Mouse (Mus musculus): ENCODE measurements at regions not wholly inside any gene's neighbourhood (a gene's known extent, or its start where the extent isn't known, plus 50 kb on each side); places are given as distances from the start of the nearest gene placed in this dataset.

- H3K27me3 ChIP-seq (ENCODE audit: control insufficient read depth, insufficient read depth, insufficient read length) = no peaks in the 10 kb centered on the region
- no peaks in the 10 kb centered on the region for H3K79me3 ChIP-seq (ENCODE audit: low read depth)
- TF ChIP-seq FOSL1 (IDR thresholded peaks at IDR 0.05; ENCODE audit: insufficient read depth, low read length, poor library complexity, severe bottlenecking) (no peak), MAX (IDR thresholded peaks at IDR 0.05) (no peak), USF1 (IDR thresholded peaks at IDR 0.05; ENCODE audit: low read depth) (no peak), MYOD1 (IDR thresholded peaks at IDR 0.05; ENCODE audit: control insufficient read depth, insufficient read length, low read depth) (no peak), CEBPB (IDR thresholded peaks at IDR 0.05; ENCODE audit: low read depth) (no peak), MYOG (IDR thresholded peaks at IDR 0.05; ENCODE audit: control insufficient read depth, extremely low read depth, insufficient read length) (no peak), CTCF (IDR thresholded peaks at IDR 0.05; ENCODE audit: control insufficient read depth, insufficient read depth, insufficient read length) (no peak)
- H3K79me2 ChIP-seq (ENCODE audit: control insufficient read depth, insufficient read depth) = no peaks in the 10 kb centered on the region
- no peak overlapping the region for H3K4me3 ChIP-seq (ENCODE audit: insufficient read depth, poor library complexity, severe bottlenecking)
- H3K36me3 ChIP-seq (ENCODE audit: control insufficient read depth, insufficient read depth) = no peaks in the 10 kb centered on the region
- H3ac ChIP-seq (ENCODE audit: control insufficient read depth, insufficient read length, low read depth) = no peak overlapping the region
Measured at GRCm38 (mm10) chr3:126011269-126011668, 72.8 kb upstream of the Ugt8a start.

GRCm38 (mm10) chr3:126016166-126016565 is 77.7 kb upstream of the Ugt8a start:
- Histone ChIP-seq H3K27me3 (ENCODE audit: control insufficient read depth, insufficient read depth, insufficient read length) (no peaks in the 10 kb centered on the region), H3ac (ENCODE audit: control insufficient read depth, insufficient read length, low read depth) (no peak overlapping the region), H3K79me2 (ENCODE audit: control insufficient read depth, insufficient read depth) (no peaks in the 10 kb centered on the region), H3K4me3 (ENCODE audit: insufficient read depth, poor library complexity, severe bottlenecking) (no peak overlapping the region), H3K36me3 (ENCODE audit: control insufficient read depth, insufficient read depth) (no peaks in the 10 kb centered on the region), H3K79me3 (ENCODE audit: low read depth) (no peaks in the 10 kb centered on the region)
- no peak for TF ChIP-seq MAX (IDR thresholded peaks at IDR 0.05)
- TF ChIP-seq MYOD1 (IDR thresholded peaks at IDR 0.05; ENCODE audit: control insufficient read depth, insufficient read length, low read depth) = no peak

- TF ChIP-seq CTCF (IDR thresholded peaks at IDR 0.05; ENCODE audit: control insufficient read depth, insufficient read depth, insufficient read length) (no peak), MAX (IDR thresholded peaks at IDR 0.05) (no peak), FOSL1 (IDR thresholded peaks at IDR 0.05; ENCODE audit: insufficient read depth, low read length, poor library complexity, severe bottlenecking) (no peak), MYOG (IDR thresholded peaks at IDR 0.05; ENCODE audit: control insufficient read depth, extremely low read depth, insufficient read length) (no peak), MYOD1 (IDR thresholded peaks at IDR 0.05; ENCODE audit: control insufficient read depth, insufficient read length, low read depth) (no peak), CEBPB (IDR thresholded peaks at IDR 0.05; ENCODE audit: low read depth) (no peak), USF1 (IDR thresholded peaks at IDR 0.05; ENCODE audit: low read depth) (no peak)
- Histone ChIP-seq H3K79me3 (ENCODE audit: low read depth) (no peaks in the 10 kb centered on the region), H3K27me3 (ENCODE audit: control insufficient read depth, insufficient read depth, insufficient read length) (no peaks in the 10 kb centered on the region), H3K36me3 (ENCODE audit: control insufficient read depth, insufficient read depth) (no peaks in the 10 kb centered on the region), H3ac (ENCODE audit: control insufficient read depth, insufficient read length, low read depth) (no peak overlapping the region), H3K79me2 (ENCODE audit: control insufficient read depth, insufficient read depth) (no peaks in the 10 kb centered on the region), H3K4me3 (ENCODE audit: insufficient read depth, poor library complexity, severe bottlenecking) (no peak overlapping the region)
Measured at GRCm38 (mm10) chr3:126044327-126044726, 105.9 kb upstream of the Ugt8a start.

DNA sequence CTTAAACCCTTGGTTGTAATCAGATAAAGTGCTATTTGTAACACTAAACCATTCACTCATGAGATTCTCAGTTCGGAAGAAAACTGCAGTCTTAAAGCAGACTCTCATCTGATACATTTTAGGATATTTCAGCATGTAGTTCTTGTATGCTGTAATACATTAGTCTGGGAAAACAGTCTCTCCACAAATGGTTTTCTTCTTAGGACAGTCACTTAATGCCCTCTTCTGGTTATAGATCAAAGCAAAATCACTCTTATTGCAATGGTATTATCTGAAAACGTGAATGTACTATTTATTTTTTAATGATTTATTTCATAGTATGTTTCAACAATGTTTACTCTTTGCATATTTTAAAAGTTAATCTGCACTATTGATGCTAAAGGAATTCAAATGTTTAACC is 106.4 kb upstream of the Ugt8a start:
- Histone ChIP-seq H3K79me3 (ENCODE audit: low read depth) (no peaks in the 10 kb centered on the region), H3K4me3 (ENCODE audit: insufficient read depth, poor library complexity, severe bottlenecking) (no peak overlapping the region), H3K79me2 (ENCODE audit: control insufficient read depth, insufficient read depth) (no peaks in the 10 kb centered on the region), H3K27me3 (ENCODE audit: control insufficient read depth, insufficient read depth, insufficient read length) (no peaks in the 10 kb centered on the region), H3ac (ENCODE audit: control insufficient read depth, insufficient read length, low read depth) (no peak overlapping the region), H3K36me3 (ENCODE audit: control insufficient read depth, insufficient read depth) (no peaks in the 10 kb centered on the region)
- TF ChIP-seq MAX (IDR thresholded peaks at IDR 0.05) (no peak), CTCF (IDR thresholded peaks at IDR 0.05; ENCODE audit: control insufficient read depth, insufficient read depth, insufficient read length) (no peak), MYOG (IDR thresholded peaks at IDR 0.05; ENCODE audit: control insufficient read depth, extremely low read depth, insufficient read length) (no peak), CEBPB (IDR thresholded peaks at IDR 0.05; ENCODE audit: low read depth) (no peak), MYOD1 (IDR thresholded peaks at IDR 0.05; ENCODE audit: control insufficient read depth, insufficient read length, low read depth) (no peak), USF1 (IDR thresholded peaks at IDR 0.05; ENCODE audit: low read depth) (no peak), FOSL1 (IDR thresholded peaks at IDR 0.05; ENCODE audit: insufficient read depth, low read length, poor library complexity, severe bottlenecking) (no peak)

DNA sequence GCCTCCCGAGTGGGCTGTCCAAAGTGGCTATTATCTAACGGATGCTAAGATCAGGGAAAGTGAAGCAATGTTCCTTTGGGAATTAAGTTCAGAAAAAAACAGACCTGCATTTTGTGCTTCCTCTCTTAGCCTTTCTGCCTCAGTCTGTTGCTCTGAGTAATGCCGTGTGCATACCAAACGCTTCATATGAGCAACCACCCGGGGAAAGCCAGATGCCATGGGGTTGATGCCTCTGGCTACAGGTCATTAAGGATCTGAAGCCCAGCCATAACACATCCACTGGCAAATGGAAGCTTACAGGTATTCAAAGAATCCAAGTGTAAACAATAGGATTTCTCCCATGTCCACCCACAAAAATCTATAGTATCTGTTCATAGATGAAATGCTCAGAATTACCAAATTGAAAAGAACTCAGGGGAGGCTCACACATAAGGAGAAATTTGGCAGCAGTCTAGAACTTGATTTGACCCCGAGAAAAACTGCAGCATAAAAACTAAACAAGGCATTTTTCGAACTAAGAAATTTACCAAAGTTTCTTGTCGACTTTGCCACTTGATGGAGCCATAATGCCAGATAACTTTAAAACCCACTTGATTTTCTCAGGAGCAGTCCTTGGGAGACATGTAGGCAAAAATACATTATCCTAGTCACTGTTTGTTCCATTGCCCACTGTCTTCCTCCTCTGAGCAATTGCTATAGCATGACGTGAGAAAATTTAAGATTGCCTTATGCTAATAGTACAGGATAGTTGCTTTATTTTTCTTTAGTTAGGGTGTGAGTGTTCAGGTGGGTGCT is 107.8 kb upstream of the Ugt8a start:
- Histone ChIP-seq H3K79me2 (ENCODE audit: control insufficient read depth, insufficient read depth) (no peaks in the 10 kb centered on the region), H3K4me3 (ENCODE audit: insufficient read depth, poor library complexity, severe bottlenecking) (no peak overlapping the region), H3K36me3 (ENCODE audit: control insufficient read depth, insufficient read depth) (no peaks in the 10 kb centered on the region), H3ac (ENCODE audit: control insufficient read depth, insufficient read length, low read depth) (no peak overlapping the region), H3K79me3 (ENCODE audit: low read depth) (no peaks in the 10 kb centered on the region), H3K27me3 (ENCODE audit: control insufficient read depth, insufficient read depth, insufficient read length) (no peaks in the 10 kb centered on the region)
- TF ChIP-seq MYOD1 (IDR thresholded peaks at IDR 0.05; ENCODE audit: control insufficient read depth, insufficient read length, low read depth) (no peak), CTCF (IDR thresholded peaks at IDR 0.05; ENCODE audit: control insufficient read depth, insufficient read depth, insufficient read length) (no peak), CEBPB (IDR thresholded peaks at IDR 0.05; ENCODE audit: low read depth) (peak; percentile 63), MAX (IDR thresholded peaks at IDR 0.05) (peak; percentile 19)

GRCm38 (mm10) chr3:126058585-126058984 is 120.2 kb upstream of the Ugt8a start:
- no peak overlapping the region for H3K4me3 ChIP-seq (ENCODE audit: insufficient read depth, poor library complexity, severe bottlenecking)
- TF ChIP-seq USF1 (IDR thresholded peaks at IDR 0.05; ENCODE audit: low read depth) = no peak
- no peak for TF ChIP-seq MYOD1 (IDR thresholded peaks at IDR 0.05; ENCODE audit: control insufficient read depth, insufficient read length, low read depth)
- TF ChIP-seq CTCF (IDR thresholded peaks at IDR 0.05; ENCODE audit: control insufficient read depth, insufficient read depth, insufficient read length) = no peak
- no peaks in the 10 kb centered on the region for H3K27me3 ChIP-seq (ENCODE audit: control insufficient read depth, insufficient read depth, insufficient read length)
- H3K79me3 ChIP-seq (ENCODE audit: low read depth) = no peaks in the 10 kb centered on the region
- no peaks in the 10 kb centered on the region for H3K79me2 ChIP-seq (ENCODE audit: control insufficient read depth, insufficient read depth)
- no peak overlapping the region for H3ac ChIP-seq (ENCODE audit: control insufficient read depth, insufficient read length, low read depth)
- no peaks in the 10 kb centered on the region for H3K36me3 ChIP-seq (ENCODE audit: control insufficient read depth, insufficient read depth)

All from C2C12 (cell line).